Mouse (Mus musculus): Measurements from ENCODE around the gene Galntl6. TPM values are rescaled to one million over a fixed set of nuclear protein-coding genes. Genes with fewer than 3 reads are reported as not detected.
"Not testable (repeated sequence)": the region's sequence is repeated elsewhere in the genome, so short reads cannot be mapped to it uniquely, and the experiment has no call there.

Gene Galntl6
- total RNA-seq, 4 experiments from 2014 or later, result 0.23 to 0.78 (median 0.28) TPM; not detected in 1

- no peak for DNase-seq
Observed at GRCm38 (mm10) chr8:58604751-58605150, 307.7 kb downstream of the Galntl6 start.

- DNase-seq, result no peak
Observed at GRCm38 (mm10) chr8:58597834-58598233, 314.6 kb downstream of the Galntl6 start.

- no peak for DNase-seq
Observed at GRCm38 (mm10) chr8:58575346-58575745, 337.1 kb downstream of the Galntl6 start.

GRCm38 (mm10) chr8:58568086-58568485 is 344.4 kb downstream of the Galntl6 start:
- DNase-seq, result no peak

GRCm38 (mm10) chr8:58566115-58566514 is 346.3 kb downstream of the Galntl6 start:
- DNase-seq, result no peak

GRCm38 (mm10) chr8:58535781-58536180 is 376.7 kb downstream of the Galntl6 start:
- DNase-seq, result no peak

- no peak for DNase-seq
Observed at GRCm38 (mm10) chr8:58534631-58535030, 377.8 kb downstream of the Galntl6 start.

- no peak for DNase-seq
Observed at GRCm38 (mm10) chr8:58523443-58523842, 389.0 kb downstream of the Galntl6 start.

- DNase-seq, result no peak
Observed at GRCm38 (mm10) chr8:58521932-58522331, 390.5 kb downstream of the Galntl6 start.

GRCm38 (mm10) chr8:58510516-58510915 is 401.9 kb downstream of the Galntl6 start:
- DNase-seq, result no peak

- no peak for DNase-seq
Observed at GRCm38 (mm10) chr8:58509051-58509450, 403.4 kb downstream of the Galntl6 start.

- no peak for DNase-seq
Observed at GRCm38 (mm10) chr8:58487099-58487498, 425.3 kb downstream of the Galntl6 start.

GRCm38 (mm10) chr8:58463342-58463741 is 449.1 kb downstream of the Galntl6 start:
- DNase-seq, result not testable (repeated sequence)

- DNase-seq, result no peak
Observed at GRCm38 (mm10) chr8:58442696-58443095, 469.7 kb downstream of the Galntl6 start.

GRCm38 (mm10) chr8:58418481-58418880 is 494.0 kb downstream of the Galntl6 start:
- DNase-seq, result no peak

- no peak for DNase-seq
Observed at GRCm38 (mm10) chr8:58417551-58417950, 494.9 kb downstream of the Galntl6 start.

GRCm38 (mm10) chr8:58396500-58396899 is 515.9 kb downstream of the Galntl6 start:
- no peak for DNase-seq

GRCm38 (mm10) chr8:58395879-58396278 is 516.6 kb downstream of the Galntl6 start:
- no peak for DNase-seq

- DNase-seq, result no peak
Observed at GRCm38 (mm10) chr8:58372389-58372788, 540.1 kb downstream of the Galntl6 start.

- DNase-seq, result no peak
Observed at GRCm38 (mm10) chr8:58371979-58372378, 540.5 kb downstream of the Galntl6 start.

- DNase-seq, result no peak
Observed at GRCm38 (mm10) chr8:58331151-58331550, 581.3 kb downstream of the Galntl6 start.

GRCm38 (mm10) chr8:58313482-58313881 is 599.0 kb downstream of the Galntl6 start:
- no peak for DNase-seq

- no peak for DNase-seq
Observed at GRCm38 (mm10) chr8:58291487-58291886, 621.0 kb downstream of the Galntl6 start.

GRCm38 (mm10) chr8:58290080-58290479 is 622.4 kb downstream of the Galntl6 start:
- no peak for DNase-seq

- no peak for DNase-seq
Observed at GRCm38 (mm10) chr8:58265485-58265884, 647.0 kb downstream of the Galntl6 start.
